Comparison of ENCODE assay signal across 35 mouse cellular contexts in the genomic region with DNA sequence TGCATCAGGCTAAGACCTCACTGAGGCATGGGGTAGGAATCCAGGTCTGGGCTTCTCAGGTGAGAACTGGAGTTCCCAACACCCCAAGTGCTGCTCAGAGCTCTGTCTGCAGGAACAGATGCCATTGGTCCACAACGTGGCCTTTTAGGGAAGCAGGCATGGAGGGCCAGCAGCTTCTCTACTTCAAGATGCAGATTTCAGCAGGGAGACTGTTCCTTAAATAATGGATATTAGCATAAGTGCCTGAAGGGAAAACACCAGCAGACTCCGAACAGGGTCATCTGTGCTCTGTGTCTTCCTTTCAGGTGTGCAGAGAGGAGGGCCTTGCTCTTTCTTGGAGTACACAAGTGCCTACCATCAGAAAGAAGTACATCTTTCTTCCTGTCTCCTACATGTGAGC.
"Had no signal": no experiment of that assay in that cellular context is flagged by ENCODE, and none has a peak within 500 bp of the region (broad histone marks: within the 10 kb centered on the region; RNA-seq: fewer than 3 reads in every experiment).

No protein-coding gene starts in this region.

- H3K27ac ChIP-seq: heart, embryonic 10.5 days; heart, embryonic 13.5 days; heart, embryonic 15.5 days; hindbrain, embryonic 10.5 days; hindbrain, embryonic 12.5 days; hindbrain, embryonic 13.5 days; hindbrain, embryonic 14.5 days; hindbrain, embryonic 15.5 days; hindbrain, postnatal 0 days; intestine, embryonic 15.5 days; kidney, embryonic 15.5 days; kidney, postnatal 0 days; layer of hippocampus, adult 2 months had no signal

- H3K4me1 ChIP-seq: heart, embryonic 13.5 days; heart, embryonic 15.5 days; hindbrain, embryonic 13.5 days; hindbrain, embryonic 15.5 days; intestine, embryonic 15.5 days had no signal

- H3K27me3 ChIP-seq: heart, embryonic 12.5 days; heart, embryonic 13.5 days; heart, embryonic 15.5 days; hindbrain, embryonic 12.5 days; hindbrain, embryonic 13.5 days; hindbrain, embryonic 15.5 days; intestine, embryonic 15.5 days; kidney, embryonic 15.5 days had no signal

- ATAC-seq: hindbrain, embryonic 16.5 days; hindbrain, postnatal 0 days; inflammation-experienced regulatory T-cells, adult 6 months; intestine, embryonic 15.5 days; intestine, embryonic 16.5 days; intestine, postnatal 0 days had no signal

- H3K4me2 ChIP-seq: heart, embryonic 11.5 days; heart, embryonic 12.5 days; heart, embryonic 13.5 days; heart, embryonic 15.5 days; hindbrain, embryonic 12.5 days; hindbrain, embryonic 13.5 days; hindbrain, embryonic 14.5 days; hindbrain, embryonic 15.5 days; intestine, embryonic 15.5 days; kidney, embryonic 15.5 days had no signal

- H3K36me3 ChIP-seq: intestine, embryonic 15.5 days had no signal

- H3K9ac ChIP-seq: heart, embryonic 12.5 days; heart, embryonic 13.5 days; heart, embryonic 15.5 days; hindbrain, embryonic 12.5 days; hindbrain, embryonic 13.5 days; hindbrain, embryonic 14.5 days; hindbrain, embryonic 15.5 days; intestine, embryonic 15.5 days; kidney, embryonic 15.5 days had no signal

- H3K4me3 ChIP-seq: heart, embryonic 10.5 days; heart, embryonic 12.5 days; heart, embryonic 13.5 days; heart, embryonic 15.5 days; hindbrain, embryonic 10.5 days; hindbrain, embryonic 12.5 days; hindbrain, embryonic 13.5 days; hindbrain, embryonic 15.5 days; intestine, embryonic 15.5 days; kidney, embryonic 15.5 days; layer of hippocampus, adult 2 months had no signal

- DNase-seq: heart, postnatal 10 days; heart, postnatal 14 days; heart, postnatal 36 days; heart, postnatal 4 days; kidney, adult 11 months; kidney, adult 18-20 months; kidney, adult 2 months; kidney, adult 8-10 months; kidney, adult 9 months; kidney, postnatal 10 days; kidney, postnatal 14 days; kidney, postnatal 25 days; kidney, postnatal 36 days; kidney, postnatal 4 days; layer of hippocampus, adult 9-11 months; layer of hippocampus, postnatal 36 days had no signal

- H3K9me3 ChIP-seq: heart, embryonic 10.5 days; heart, embryonic 12.5 days; heart, embryonic 13.5 days; heart, embryonic 15.5 days; hindbrain, embryonic 10.5 days; hindbrain, embryonic 12.5 days; hindbrain, embryonic 13.5 days; hindbrain, embryonic 15.5 days; intestine, embryonic 15.5 days; kidney, embryonic 15.5 days had no signal
